8 mouse cellular contexts compared by ENCODE assay signal in genomic region chr7:45632499-45632898, GRCm38 (mm10). TPM values are rescaled to one million over a fixed set of nuclear protein-coding genes. Genes with fewer than 3 reads are reported as not detected.
DNase-seq lines count a peak whose midpoint lies in the region; ATAC-seq and TF ChIP-seq lines count a peak whose summit lies in the region.

No protein-coding gene starts in this region.

- H3K4me1 ChIP-seq in kidney, embryonic 14.5 days (ENCODE audit: control insufficient read depth, insufficient read depth, low read length), result peaks cover 14% of the 10 kb centered on the region
- no peaks in the 10 kb centered on the region for H3K4me1 ChIP-seq in kidney, adult 2 months (ENCODE audit: control insufficient read depth, insufficient read depth, low read length)
- peaks cover 24% of the 10 kb centered on the region for H3K4me1 ChIP-seq in heart, embryonic 11.5 days (ENCODE audit: control insufficient read depth, insufficient read depth, low read length)
- H3K4me1 ChIP-seq in limb, embryonic 12.5 days (replicated peaks), result peaks cover 11% of the 10 kb centered on the region
- peaks cover 20% of the 10 kb centered on the region for H3K4me1 ChIP-seq in neural tube, embryonic 15.5 days

- 0 out of 2 replicates have a peak, but pooled peaks cover 4% of the 10 kb centered on the region for H3K36me3 ChIP-seq in kidney, embryonic 14.5 days (ENCODE audit: control insufficient read depth, insufficient read depth, low read length)
- no peaks in the 10 kb centered on the region for H3K36me3 ChIP-seq in kidney, adult 2 months (ENCODE audit: control insufficient read depth, insufficient read depth, low read length)
- 0 out of 2 replicates have a peak, but pooled peaks cover 5% of the 10 kb centered on the region for H3K36me3 ChIP-seq in heart, embryonic 11.5 days (ENCODE audit: control insufficient read depth, insufficient read depth, low read length)
- H3K36me3 ChIP-seq in limb, embryonic 12.5 days, result peaks cover 14% of the 10 kb centered on the region; the same call in 1 of the 2 replicates
- H3K36me3 ChIP-seq in neural tube, embryonic 15.5 days, result peaks cover 12% of the 10 kb centered on the region; the same call in 1 of the 2 replicates

- H3K9me3 ChIP-seq in kidney, embryonic 14.5 days (ENCODE audit: control insufficient read depth, low read length), result no peaks in the 10 kb centered on the region; the same call in 1 of the 2 replicates
- H3K9me3 ChIP-seq in heart, embryonic 11.5 days (replicated peaks; ENCODE audit: control insufficient read depth, low read length), result no peaks in the 10 kb centered on the region
- H3K9me3 ChIP-seq in limb, embryonic 12.5 days, result no peaks in the 10 kb centered on the region
- no peaks in the 10 kb centered on the region for H3K9me3 ChIP-seq in neural tube, embryonic 15.5 days (replicated peaks)

- peak overlapping the region; percentile 53 for H3K9ac ChIP-seq in kidney, embryonic 14.5 days (ENCODE audit: low read depth, low read length)
- H3K9ac ChIP-seq in heart, embryonic 11.5 days (ENCODE audit: low read depth, low read length), result peak overlapping the region; percentile 56; the same call in 1 of the 2 replicates
- peak overlapping the region; percentile 58 for H3K9ac ChIP-seq in limb, embryonic 12.5 days (replicated peaks)
- H3K9ac ChIP-seq in neural tube, embryonic 15.5 days (replicated peaks), result peak overlapping the region; percentile 15; the same call in 1 of the 2 replicates

- peaks cover 11% of the 10 kb centered on the region; the same call in 1 of the 2 replicates for H3K27me3 ChIP-seq in kidney, embryonic 14.5 days (ENCODE audit: control insufficient read depth, insufficient read depth, low read length)
- H3K27me3 ChIP-seq in kidney, adult 2 months (replicated peaks; ENCODE audit: control insufficient read depth, insufficient read depth, low read length), result no peaks in the 10 kb centered on the region; the same call in 1 of the 2 replicates
- H3K27me3 ChIP-seq in heart, embryonic 11.5 days (ENCODE audit: control insufficient read depth, insufficient read depth, low read length), result peaks cover 11% of the 10 kb centered on the region
- peaks cover 50% of the 10 kb centered on the region for H3K27me3 ChIP-seq in limb, embryonic 12.5 days
- H3K27me3 ChIP-seq in neural tube, embryonic 15.5 days (replicated peaks), result 0 out of 2 replicates have a peak, but pooled peaks cover 16% of the 10 kb centered on the region

- WGBS in kidney, embryonic 14.5 days, result 14% methylated on average over 30 of the region's 35 CpGs
- WGBS in kidney, adult 2 months, result 19% methylated on average over 35 of the region's 35 CpGs
- WGBS in heart, embryonic 11.5 days (ENCODE audit: insufficient replicate concordance), result 26% methylated on average over 29 of the region's 35 CpGs
- 8% methylated on average over 34 of the region's 35 CpGs for WGBS in limb, embryonic 12.5 days
- 18% methylated on average over 35 of the region's 35 CpGs for whole genome bisulfite sequencing in neural tube, embryonic 15.5 days

- no peak overlapping the region for H3K27ac ChIP-seq in kidney, embryonic 14.5 days (ENCODE audit: low read depth, low read length)
- no peak overlapping the region for H3K27ac ChIP-seq in kidney, adult 2 months (ENCODE audit: insufficient read depth, low read depth, low read length)
- H3K27ac ChIP-seq in heart, embryonic 11.5 days (ENCODE audit: low read depth, low read length), result no peak overlapping the region
- H3K27ac ChIP-seq in limb, embryonic 12.5 days, result no peak overlapping the region
- no peak overlapping the region for H3K27ac ChIP-seq in neural tube, embryonic 15.5 days (replicated peaks)

- no peak for TF ChIP-seq POLR2A in kidney, adult 2 months (IDR thresholded peaks at IDR 0.05; ENCODE audit: low read depth, low read length)

- no peak; the same call in 1 of the 2 replicates for ATAC-seq in kidney, embryonic 14.5 days (ENCODE audit: low FRiP score, low TSS enrichment)
- ATAC-seq in heart, embryonic 11.5 days (replicated peaks; ENCODE audit: insufficient number of reproducible peaks, low FRiP score, low TSS enrichment), result no peak
- no peak for ATAC-seq in limb, embryonic 12.5 days (ENCODE audit: insufficient number of reproducible peaks, insufficient read depth, low FRiP score, low TSS enrichment, low read depth)
- no peak for ATAC-seq in neural tube, embryonic 15.5 days (ENCODE audit: low FRiP score)

- H3K4me2 ChIP-seq in kidney, embryonic 14.5 days (replicated peaks; ENCODE audit: low read depth, low read length), result peak overlapping the region; percentile 46
- H3K4me2 ChIP-seq in heart, embryonic 11.5 days, result peak overlapping the region; percentile 57
- H3K4me2 ChIP-seq in limb, embryonic 12.5 days, result peak overlapping the region; percentile 60
- peak overlapping the region; percentile 51 for H3K4me2 ChIP-seq in neural tube, embryonic 15.5 days

- DNase-seq in kidney, adult 2 months, result no peak
- DNase-seq in cerebellum, adult 18-20 months, result peak; percentile 79
- DNase-seq in urinary bladder, postnatal 10 days (ENCODE audit: low spot score), result no peak
- no peak for DNase-seq in spleen, postnatal 36 days (ENCODE audit: low spot score in 2 of 2)

- peak overlapping the region; percentile 22 for H3K4me3 ChIP-seq in kidney, embryonic 14.5 days (ENCODE audit: low read length)
- H3K4me3 ChIP-seq in kidney, adult 2 months (ENCODE audit: insufficient read depth, low read depth, low read length), result no peak overlapping the region
- H3K4me3 ChIP-seq in heart, embryonic 11.5 days (ENCODE audit: low read depth, low read length), result peak overlapping the region; percentile 28
- peak overlapping the region; percentile 32 for H3K4me3 ChIP-seq in limb, embryonic 12.5 days (replicated peaks)
- peak overlapping the region; percentile 19; the same call in 1 of the 2 replicates for H3K4me3 ChIP-seq in neural tube, embryonic 15.5 days (replicated peaks)

- no peak; the same call in 1 of the 2 replicates for TF ChIP-seq CTCF in kidney, adult 2 months (conservative IDR thresholded peaks at IDR 0.05; ENCODE audit: insufficient read depth, insufficient read length, low read depth, low read length)

RNA-seq across cellular contexts. Expression of gene Rasip1, which starts 5.2 kb away (rescaled TPM):
- 12.1 and 18.7 TPM in 2 replicates for polyA plus RNA-seq in kidney, embryonic 14.5 days (2014; fragmentation: Nextera tagmentation; extraction: Ambion mirVana)
- polyA plus RNA-seq in kidney, adult 2 months (2012; rRNA removed), result 19.9 and 20.4 TPM in 2 replicates
- 13.9 and 14.5 TPM in 2 replicates for polyA plus RNA-seq in heart, embryonic 11.5 days (2014; fragmentation: Nextera tagmentation; extraction: Ambion mirVana)
- 11.7 and 13.4 TPM in 2 replicates for polyA plus RNA-seq in limb, embryonic 12.5 days (2016; fragmentation: Nextera tagmentation; extraction: Ambion mirVana)
- polyA plus RNA-seq in neural tube, embryonic 15.5 days (2015; fragmentation: Nextera tagmentation; extraction: Ambion mirVana), result 15.4 and 17.6 TPM in 2 replicates

RNA-seq across cellular contexts. Expression of gene Mamstr, which starts 7.3 kb away (rescaled TPM):
- 3.6 and 5.0 TPM in 2 replicates for polyA plus RNA-seq in kidney, embryonic 14.5 days (2014; fragmentation: Nextera tagmentation; extraction: Ambion mirVana)
- 2.1 and 2.5 TPM in 2 replicates for polyA plus RNA-seq in kidney, adult 2 months (2012; rRNA removed)
- 3.4 and 4.0 TPM in 2 replicates for polyA plus RNA-seq in heart, embryonic 11.5 days (2014; fragmentation: Nextera tagmentation; extraction: Ambion mirVana)
- 5.7 and 5.9 TPM in 2 replicates for polyA plus RNA-seq in limb, embryonic 12.5 days (2016; fragmentation: Nextera tagmentation; extraction: Ambion mirVana)
- polyA plus RNA-seq in neural tube, embryonic 15.5 days (2015; fragmentation: Nextera tagmentation; extraction: Ambion mirVana), result 4.5 and 5.6 TPM in 2 replicates

RNA-seq across cellular contexts. Expression of gene Izumo1, which starts 10.9 kb away (rescaled TPM):
- 0.11 and 0.23 TPM in 2 replicates for polyA plus RNA-seq in kidney, embryonic 14.5 days (2014; fragmentation: Nextera tagmentation; extraction: Ambion mirVana)
- 0.29 and 0.34 TPM in 2 replicates for polyA plus RNA-seq in kidney, adult 2 months (2012; rRNA removed)
- 0.34 and 0.35 TPM in 2 replicates for polyA plus RNA-seq in heart, embryonic 11.5 days (2014; fragmentation: Nextera tagmentation; extraction: Ambion mirVana)
- polyA plus RNA-seq in limb, embryonic 12.5 days (2016; fragmentation: Nextera tagmentation; extraction: Ambion mirVana), result 0.13 and 0.17 TPM in 2 replicates
- 0.14 TPM in 1 of 2 replicates, not detected in the other for polyA plus RNA-seq in neural tube, embryonic 15.5 days (2015; fragmentation: Nextera tagmentation; extraction: Ambion mirVana)

RNA-seq across cellular contexts. Expression of gene Fut1, which starts 15.4 kb away (rescaled TPM):
- polyA plus RNA-seq in kidney, embryonic 14.5 days (2014; fragmentation: Nextera tagmentation; extraction: Ambion mirVana), result 0.14 TPM in 2 replicates
- 0.05 and 0.11 TPM in 2 replicates for polyA plus RNA-seq in kidney, adult 2 months (2012; rRNA removed)
- polyA plus RNA-seq in heart, embryonic 11.5 days (2014; fragmentation: Nextera tagmentation; extraction: Ambion mirVana), result not detected in 2 replicates
- polyA plus RNA-seq in limb, embryonic 12.5 days (2016; fragmentation: Nextera tagmentation; extraction: Ambion mirVana), result not detected in 2 replicates
- 0.69 TPM in 1 of 2 replicates, not detected in the other for polyA plus RNA-seq in neural tube, embryonic 15.5 days (2015; fragmentation: Nextera tagmentation; extraction: Ambion mirVana)

RNA-seq across cellular contexts. Expression of gene Fgf21, which starts 17.2 kb away (rescaled TPM):
- not detected in 2 replicates for polyA plus RNA-seq in kidney, embryonic 14.5 days (2014; fragmentation: Nextera tagmentation; extraction: Ambion mirVana)
- not detected in 2 replicates for polyA plus RNA-seq in kidney, adult 2 months (2012; rRNA removed)
- not detected in 2 replicates for polyA plus RNA-seq in heart, embryonic 11.5 days (2014; fragmentation: Nextera tagmentation; extraction: Ambion mirVana)
- not detected in 2 replicates for polyA plus RNA-seq in limb, embryonic 12.5 days (2016; fragmentation: Nextera tagmentation; extraction: Ambion mirVana)
- 0.17 and 2.3 TPM in 2 replicates for polyA plus RNA-seq in neural tube, embryonic 15.5 days (2015; fragmentation: Nextera tagmentation; extraction: Ambion mirVana)

Comparison
In these comparisons a context has a peak if more than half of its experiments do, and no peak if none do; other contexts are left out.
1. DNase-seq: peak in cerebellum, adult 18-20 months (2 of 2); none in kidney, adult 2 months (single experiment), urinary bladder, postnatal 10 days (single experiment) and spleen, postnatal 36 days (0 of 2).
2. Peak in every context shown above with its lines, with median percentiles within 50 percentile points of each other: H3K4me2 ChIP-seq and H3K9ac ChIP-seq.